Mouse (Mus musculus): ENCODE data around the gene Ropn1. TPM values are rescaled to one million over a fixed set of nuclear protein-coding genes. Genes with fewer than 3 reads are reported as not detected.

Gene Ropn1
- polyA plus RNA-seq (2012; rRNA removed) = 0.11 and 0.21 TPM in 2 replicates

GRCm38 (mm10) chr16:34649621-34650020 is at the start of gene Ropn1:
Gene Ropn1 (plus strand): TSS chr16:34649921.
- H3K27ac ChIP-seq (ENCODE audit: insufficient read depth, low read length) = no peak within 1 kb of the TSS
- peaks cover 1% of the 10 kb centered on the region; the same call in 1 of the 2 replicates for H3K4me1 ChIP-seq (ENCODE audit: control insufficient read depth, insufficient read depth, low read length)
- H3K4me3 ChIP-seq (ENCODE audit: insufficient read depth, low read length) = no peak within 1 kb of the TSS
- TF ChIP-seq CTCF (IDR thresholded peaks at IDR 0.05; ENCODE audit: extremely low read depth, insufficient read depth, low read length) = no peak
- TF ChIP-seq POLR2A (IDR thresholded peaks at IDR 0.05; ENCODE audit: extremely low read depth, insufficient read depth, low read length) = no peak

DNA sequence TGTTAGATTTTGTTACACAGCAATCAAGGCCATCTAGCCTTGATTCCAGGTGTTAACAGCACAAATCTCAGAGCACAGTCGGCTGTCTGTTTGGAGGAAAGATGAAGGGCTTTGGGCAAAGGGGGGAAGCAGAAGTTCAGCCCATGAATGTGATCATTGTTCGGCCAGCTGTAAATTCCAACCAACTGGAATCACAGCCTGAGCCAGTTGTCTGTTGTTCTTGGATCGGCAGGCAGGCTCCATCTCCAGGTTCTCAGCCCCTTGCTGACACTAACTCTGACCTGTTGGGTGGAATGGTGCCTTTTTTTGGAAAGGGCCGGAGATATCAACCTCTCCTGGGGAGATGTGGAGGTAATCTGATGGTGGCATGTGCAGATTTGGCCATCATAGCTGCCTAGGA is 47.8 kb upstream of the Ropn1 start:
- no peak overlapping the region for H3K27ac ChIP-seq (ENCODE audit: insufficient read depth, low read length)
- TF ChIP-seq CTCF (IDR thresholded peaks at IDR 0.05; ENCODE audit: extremely low read depth, insufficient read depth, low read length) = no peak
- TF ChIP-seq POLR2A (IDR thresholded peaks at IDR 0.05; ENCODE audit: extremely low read depth, insufficient read depth, low read length) = no peak
- H3K4me3 ChIP-seq (ENCODE audit: insufficient read depth, low read length) = no peak overlapping the region
- H3K4me1 ChIP-seq (ENCODE audit: control insufficient read depth, insufficient read depth, low read length) = no peaks in the 10 kb centered on the region

GRCm38 (mm10) chr16:34603076-34603475 is 46.6 kb upstream of the Ropn1 start:
- TF ChIP-seq POLR2A (IDR thresholded peaks at IDR 0.05; ENCODE audit: extremely low read depth, insufficient read depth, low read length) (no peak), CTCF (IDR thresholded peaks at IDR 0.05; ENCODE audit: extremely low read depth, insufficient read depth, low read length) (no peak)
- H3K4me3 ChIP-seq (ENCODE audit: insufficient read depth, low read length) = no peak overlapping the region
- no peak overlapping the region for H3K27ac ChIP-seq (ENCODE audit: insufficient read depth, low read length)
- H3K4me1 ChIP-seq (ENCODE audit: control insufficient read depth, insufficient read depth, low read length) = no peaks in the 10 kb centered on the region

GRCm38 (mm10) chr16:34603854-34604253 is 45.9 kb upstream of the Ropn1 start:
- H3K27ac ChIP-seq (ENCODE audit: insufficient read depth, low read length) = no peak overlapping the region
- no peak for TF ChIP-seq POLR2A (IDR thresholded peaks at IDR 0.05; ENCODE audit: extremely low read depth, insufficient read depth, low read length)
- no peak for TF ChIP-seq CTCF (IDR thresholded peaks at IDR 0.05; ENCODE audit: extremely low read depth, insufficient read depth, low read length)
- H3K4me3 ChIP-seq (ENCODE audit: insufficient read depth, low read length) = no peak overlapping the region

DNA sequence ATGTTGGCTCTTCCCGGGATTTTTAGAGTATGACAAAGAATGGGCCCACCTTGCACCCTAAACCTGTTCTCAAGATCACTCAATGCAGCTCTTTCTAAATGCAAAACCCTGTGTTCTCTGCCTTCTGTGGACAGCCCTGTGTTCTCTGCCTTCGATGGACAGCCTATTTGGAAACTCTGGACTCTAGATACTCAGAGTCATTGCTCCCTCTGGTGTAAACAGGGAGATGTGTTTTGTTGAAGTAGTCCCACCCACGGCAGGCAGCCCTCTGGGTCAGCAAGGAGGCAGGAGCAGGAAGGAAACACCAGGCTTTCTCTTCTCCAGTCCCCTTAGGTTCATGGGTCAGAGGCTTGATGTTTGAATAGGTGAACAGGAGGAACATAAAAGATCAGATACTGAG is 44.0 kb upstream of the Ropn1 start:
- no peak overlapping the region for H3K27ac ChIP-seq (ENCODE audit: insufficient read depth, low read length)
- no peaks in the 10 kb centered on the region for H3K4me1 ChIP-seq (ENCODE audit: control insufficient read depth, insufficient read depth, low read length)
- no peak overlapping the region for H3K4me3 ChIP-seq (ENCODE audit: insufficient read depth, low read length)
- TF ChIP-seq POLR2A (IDR thresholded peaks at IDR 0.05; ENCODE audit: extremely low read depth, insufficient read depth, low read length) (no peak), CTCF (IDR thresholded peaks at IDR 0.05; ENCODE audit: extremely low read depth, insufficient read depth, low read length) (peak; percentile 38)

More at GRCm38 (mm10) chr16:34603854-34604253, 45.9 kb upstream of the Ropn1 start:
- H3K4me1 ChIP-seq (ENCODE audit: control insufficient read depth, insufficient read depth, low read length) = no peaks in the 10 kb centered on the region

- TF ChIP-seq POLR2A (IDR thresholded peaks at IDR 0.05; ENCODE audit: extremely low read depth, insufficient read depth, low read length) = no peak
- H3K4me3 ChIP-seq (ENCODE audit: insufficient read depth, low read length) = no peak overlapping the region
- no peaks in the 10 kb centered on the region for H3K4me1 ChIP-seq (ENCODE audit: control insufficient read depth, insufficient read depth, low read length)
- no peak overlapping the region for H3K27ac ChIP-seq (ENCODE audit: insufficient read depth, low read length)
Observed at GRCm38 (mm10) chr16:34610137-34610536, 39.6 kb upstream of the Ropn1 start.

- TF ChIP-seq POLR2A (IDR thresholded peaks at IDR 0.05; ENCODE audit: extremely low read depth, insufficient read depth, low read length) (no peak), CTCF (IDR thresholded peaks at IDR 0.05; ENCODE audit: extremely low read depth, insufficient read depth, low read length) (no peak)
Observed at GRCm38 (mm10) chr16:34614021-34614420, 35.7 kb upstream of the Ropn1 start.

DNA sequence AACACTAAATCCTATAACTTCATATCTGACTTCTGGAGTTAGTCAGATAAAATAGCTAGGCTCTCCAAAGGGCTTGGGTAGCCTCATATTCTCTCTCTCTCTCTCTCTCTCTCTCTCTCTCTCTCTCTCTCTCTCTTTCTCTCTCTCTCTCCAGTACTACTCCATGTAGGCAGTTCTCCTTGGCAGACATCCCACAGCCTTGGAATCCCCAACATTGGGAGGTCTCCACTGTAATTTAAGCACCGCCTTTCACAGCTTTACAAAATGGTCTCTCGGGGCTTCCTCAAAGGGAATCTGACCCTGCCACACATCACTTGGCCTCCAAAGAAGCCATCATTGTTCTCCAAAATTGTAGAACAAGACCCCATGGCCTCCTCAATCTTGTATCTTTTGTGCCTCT is 22.1 kb upstream of the Ropn1 start:
- H3K27ac ChIP-seq (ENCODE audit: insufficient read depth, low read length) = no peak overlapping the region
- TF ChIP-seq POLR2A (IDR thresholded peaks at IDR 0.05; ENCODE audit: extremely low read depth, insufficient read depth, low read length) (no peak), CTCF (IDR thresholded peaks at IDR 0.05; ENCODE audit: extremely low read depth, insufficient read depth, low read length) (no peak)
- peaks cover 3% of the 10 kb centered on the region; the same call in 1 of the 2 replicates for H3K4me1 ChIP-seq (ENCODE audit: control insufficient read depth, insufficient read depth, low read length)

More at GRCm38 (mm10) chr16:34614021-34614420, 35.7 kb upstream of the Ropn1 start:
- no peaks in the 10 kb centered on the region for H3K4me1 ChIP-seq (ENCODE audit: control insufficient read depth, insufficient read depth, low read length)
- H3K4me3 ChIP-seq (ENCODE audit: insufficient read depth, low read length) = no peak overlapping the region
- H3K27ac ChIP-seq (ENCODE audit: insufficient read depth, low read length) = no peak overlapping the region

DNA sequence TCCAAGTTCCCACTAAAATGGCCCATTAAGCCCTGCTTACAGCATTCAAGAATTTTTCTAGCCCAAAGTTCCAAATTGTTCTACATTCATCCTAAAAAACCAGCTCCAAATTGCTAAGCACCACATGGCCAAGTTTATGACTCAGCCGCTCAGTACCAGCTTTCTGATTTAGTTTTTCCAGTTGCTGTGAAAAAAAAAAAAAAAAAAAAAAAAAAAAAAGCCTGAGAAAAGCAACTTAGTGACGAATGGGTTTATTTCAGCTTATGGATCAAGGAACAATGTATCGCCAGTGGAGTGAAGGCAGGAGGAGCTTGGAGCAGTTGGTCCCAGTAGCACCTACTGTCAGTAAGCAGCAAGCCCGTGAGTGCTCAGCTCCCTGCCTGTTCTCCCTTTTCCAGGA is 21.3 kb upstream of the Ropn1 start:
- peaks cover 3% of the 10 kb centered on the region for H3K4me1 ChIP-seq (ENCODE audit: control insufficient read depth, insufficient read depth, low read length)
- no peak for TF ChIP-seq POLR2A (IDR thresholded peaks at IDR 0.05; ENCODE audit: extremely low read depth, insufficient read depth, low read length)
- H3K27ac ChIP-seq (ENCODE audit: insufficient read depth, low read length) = 0 out of 2 replicates have a peak overlapping the region, but pooled peaks have one; percentile 0
- H3K4me3 ChIP-seq (ENCODE audit: insufficient read depth, low read length) = no peak overlapping the region

More for the DNA sequence above, 22.1 kb upstream of the Ropn1 start:
- H3K4me3 ChIP-seq (ENCODE audit: insufficient read depth, low read length) = no peak overlapping the region

DNA sequence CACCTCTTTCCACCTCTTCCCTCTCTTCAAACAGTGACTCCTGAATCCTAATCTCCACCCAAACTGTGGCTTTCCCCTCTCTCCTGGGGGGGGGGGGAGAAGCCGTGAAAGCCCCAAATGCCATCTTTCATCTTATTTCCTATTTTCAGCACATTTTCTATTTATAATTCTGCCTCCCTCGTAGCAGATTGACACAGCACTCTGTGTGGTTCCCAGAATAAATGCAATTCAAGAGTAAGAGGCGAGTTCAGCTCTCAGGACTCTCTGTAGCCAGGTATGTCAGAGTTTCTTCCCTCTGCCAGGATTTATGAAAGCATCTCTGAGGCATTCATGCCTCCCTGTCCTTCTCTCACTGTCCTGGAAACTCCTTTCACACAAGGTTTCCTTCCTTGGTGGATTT is 14.2 kb upstream of the Ropn1 start:
- no peak overlapping the region for H3K27ac ChIP-seq (ENCODE audit: insufficient read depth, low read length)
- TF ChIP-seq POLR2A (IDR thresholded peaks at IDR 0.05; ENCODE audit: extremely low read depth, insufficient read depth, low read length) = no peak
- TF ChIP-seq CTCF (IDR thresholded peaks at IDR 0.05; ENCODE audit: extremely low read depth, insufficient read depth, low read length) = no peak
- H3K4me1 ChIP-seq (ENCODE audit: control insufficient read depth, insufficient read depth, low read length) = peaks cover 10% of the 10 kb centered on the region
- no peak overlapping the region for H3K4me3 ChIP-seq (ENCODE audit: insufficient read depth, low read length)

Data from cortical plate, adult 2 months (tissue).